ENCODE assay signal across 14 mouse cellular contexts in genomic region chr4:94523321-94523720, GRCm38 (mm10). TPM values are rescaled to one million over a fixed set of nuclear protein-coding genes. Genes with fewer than 3 reads are reported as not detected.
DNase-seq lines count a peak whose midpoint lies in the region; ATAC-seq and TF ChIP-seq lines count a peak whose summit lies in the region.
"Had no signal": no experiment of that assay in that cellular context is flagged by ENCODE, and none has a peak within 500 bp of the region (broad histone marks: within the 10 kb centered on the region; RNA-seq: fewer than 3 reads in every experiment).

No protein-coding gene starts in this region.

- H3K36me3 ChIP-seq in hindbrain, postnatal 0 days (ENCODE audit: insufficient read depth, low read length), result no peaks in the 10 kb centered on the region
- no peaks in the 10 kb centered on the region for H3K36me3 ChIP-seq in hindbrain, embryonic 16.5 days (ENCODE audit: control insufficient read depth, insufficient read depth, low read length)
- H3K36me3 ChIP-seq: forebrain, embryonic 15.5 days; limb, embryonic 12.5 days; neural tube, embryonic 15.5 days had no signal

- TF ChIP-seq CTCF in cerebellum, adult 2 months (IDR thresholded peaks at IDR 0.05; ENCODE audit: borderline replicate concordance, insufficient read depth, low read depth, low read length), result peak; percentile 13; the same call in 1 of the 2 replicates
- TF ChIP-seq CTCF in hindbrain, postnatal 0 days (IDR thresholded peaks at IDR 0.05; ENCODE audit: low read depth), result peak; percentile 61

- no peak overlapping the region for H3K27ac ChIP-seq in cerebellum, adult 2 months (ENCODE audit: insufficient read depth, low read length)
- no peak overlapping the region for H3K27ac ChIP-seq in hindbrain, postnatal 0 days
- H3K27ac ChIP-seq in hindbrain, embryonic 16.5 days (ENCODE audit: low read depth, low read length), result no peak overlapping the region
- H3K27ac ChIP-seq: forebrain, embryonic 15.5 days; limb, embryonic 12.5 days; neural tube, embryonic 15.5 days had no signal

- H3K9ac ChIP-seq in hindbrain, postnatal 0 days (replicated peaks; ENCODE audit: low read length), result no peak overlapping the region
- no peak overlapping the region for H3K9ac ChIP-seq in hindbrain, embryonic 16.5 days (ENCODE audit: low read depth, low read length)
- H3K9ac ChIP-seq: forebrain, embryonic 15.5 days; limb, embryonic 12.5 days; neural tube, embryonic 15.5 days had no signal

- no peak for TF ChIP-seq POLR2A in cerebellum, adult 2 months (IDR thresholded peaks at IDR 0.05; ENCODE audit: borderline replicate concordance, insufficient read depth, low read length)

- no peaks in the 10 kb centered on the region for H3K4me1 ChIP-seq in cerebellum, adult 2 months (ENCODE audit: control insufficient read depth, insufficient read depth, low read length)
- H3K4me1 ChIP-seq in hindbrain, postnatal 0 days (ENCODE audit: insufficient read depth, low read length), result no peaks in the 10 kb centered on the region
- H3K4me1 ChIP-seq in hindbrain, embryonic 16.5 days (ENCODE audit: control insufficient read depth, insufficient read depth, low read depth, low read length), result no peaks in the 10 kb centered on the region
- H3K4me1 ChIP-seq: forebrain, embryonic 15.5 days; limb, embryonic 12.5 days; neural tube, embryonic 15.5 days had no signal

- DNase-seq in cerebellum, adult 2 months, result no peak
- peak; percentile 61 for DNase-seq in hindbrain, postnatal 0 days (ENCODE audit: low spot score)
- DNase-seq in right cerebral cortex, adult 18-20 months, result peak; percentile 8
- DNase-seq in right cerebral cortex, postnatal 10 days (ENCODE audit: low spot score in 2 of 2), result no peak
- no peak for DNase-seq in urinary bladder, postnatal 10 days (ENCODE audit: low spot score)
- DNase-seq in spleen, adult 18-20 months, result no peak
- DNase-seq: cerebellum, adult 9-11 months; kidney, postnatal 36 days had no signal

- no peak overlapping the region for H3K4me2 ChIP-seq in hindbrain, postnatal 0 days (ENCODE audit: low read depth, low read length)
- no peak overlapping the region for H3K4me2 ChIP-seq in hindbrain, embryonic 16.5 days (ENCODE audit: low read length)
- H3K4me2 ChIP-seq: forebrain, embryonic 15.5 days; limb, embryonic 12.5 days; neural tube, embryonic 15.5 days had no signal

- H3K9me3 ChIP-seq in hindbrain, postnatal 0 days (ENCODE audit: low read length), result no peaks in the 10 kb centered on the region
- no peaks in the 10 kb centered on the region for H3K9me3 ChIP-seq in hindbrain, embryonic 16.5 days (ENCODE audit: control insufficient read depth, low read length)
- H3K9me3 ChIP-seq: forebrain, embryonic 15.5 days; limb, embryonic 12.5 days; neural tube, embryonic 15.5 days had no signal

- H3K27me3 ChIP-seq in cerebellum, adult 2 months (ENCODE audit: control insufficient read depth, insufficient read depth, low read length), result no peaks in the 10 kb centered on the region
- H3K27me3 ChIP-seq in hindbrain, postnatal 0 days (ENCODE audit: insufficient read depth, low read length), result no peaks in the 10 kb centered on the region
- H3K27me3 ChIP-seq in hindbrain, embryonic 16.5 days (replicated peaks; ENCODE audit: control insufficient read depth, insufficient read depth, low read length), result no peaks in the 10 kb centered on the region
- H3K27me3 ChIP-seq: forebrain, embryonic 15.5 days; limb, embryonic 12.5 days; neural tube, embryonic 15.5 days had no signal

- ATAC-seq in cerebellum, adult (ENCODE audit: insufficient number of reproducible peaks, low FRiP score, low TSS enrichment), result no peak
- ATAC-seq in hindbrain, postnatal 0 days, result no peak
- ATAC-seq in hindbrain, embryonic 16.5 days, result no peak
- ATAC-seq: activated CD4-positive, CD25-positive, alpha-beta regulatory T cell, adult 4 months; forebrain, embryonic 15.5 days had no signal

- H3K4me3 ChIP-seq in cerebellum, adult 2 months (replicated peaks; ENCODE audit: insufficient read depth, low read depth, low read length), result no peak overlapping the region
- H3K4me3 ChIP-seq in hindbrain, postnatal 0 days (ENCODE audit: low read length), result no peak overlapping the region
- no peak overlapping the region for H3K4me3 ChIP-seq in hindbrain, embryonic 16.5 days (ENCODE audit: low read length)
- H3K4me3 ChIP-seq: forebrain, embryonic 15.5 days; limb, embryonic 12.5 days; neural tube, embryonic 15.5 days had no signal

RNA-seq across cellular contexts. Expression of gene Gm10306, which starts 33.0 kb away (rescaled TPM):
- polyA plus RNA-seq in cerebellum, adult 2 months (2012; rRNA removed), result not detected in 2 replicates
- total RNA-seq in hindbrain, postnatal 0 days (2014; rRNA removed), result not detected in 2 replicates
- 0.45 TPM in 1 of 2 replicates, not detected in the other for polyA plus RNA-seq in hindbrain, postnatal 0 days (2015; fragmentation: Nextera tagmentation; extraction: Ambion mirVana)
- polyA plus RNA-seq in hindbrain, embryonic 16.5 days (2015; fragmentation: Nextera tagmentation; extraction: Ambion mirVana), result not detected in 2 replicates
- polyA plus RNA-seq: activated CD4-positive, CD25-positive, alpha-beta regulatory T cell, adult 4 months; forebrain, embryonic 15.5 days; neural tube, embryonic 15.5 days had no signal

RNA-seq across cellular contexts. Expression of gene Caap1, which starts 33.3 kb away (rescaled TPM):
- polyA plus RNA-seq in cerebellum, adult 2 months (2012; rRNA removed), result 9.1 TPM in 2 replicates
- total RNA-seq in hindbrain, postnatal 0 days (2014; rRNA removed), result 8.5 and 9.4 TPM in 2 replicates
- 10.3 and 11.0 TPM in 2 replicates for polyA plus RNA-seq in hindbrain, postnatal 0 days (2015; fragmentation: Nextera tagmentation; extraction: Ambion mirVana)
- polyA plus RNA-seq in hindbrain, embryonic 16.5 days (2015; fragmentation: Nextera tagmentation; extraction: Ambion mirVana), result 13.7 and 13.9 TPM in 2 replicates

Comparison
In these comparisons a context has a peak if more than half of its experiments do, and no peak if none do; other contexts are left out.
1. DNase-seq: peak in hindbrain, postnatal 0 days (single experiment) and right cerebral cortex, adult 18-20 months (single experiment); none in cerebellum, adult 2 months (0 of 2), right cerebral cortex, postnatal 10 days (0 of 2), urinary bladder, postnatal 10 days (single experiment) and spleen, adult 18-20 months (0 of 2).